Mouse (Mus musculus) heart, postnatal 0 days (tissue): ENCODE measurements at regions not wholly inside any gene's neighbourhood (a gene's known extent, or its start where the extent isn't known, plus 50 kb on each side); places are given as distances from the start of the nearest gene placed in this dataset.
A peak's percentile ranks its signal among the peaks of the same experiment; 100 is the strongest.
"Not testable (repeated sequence)": the region's sequence is repeated elsewhere in the genome, so short reads cannot be mapped to it uniquely, and the experiment has no call there.

Source experiments
- ATAC-seq: fragments of 200-750 bp; cut with Nextera tagmentation; 2 replicates; pipeline ENCODE4 v1.8.0; 2017; ENCODE audit warnings: low read depth, moderate number of reproducible peaks, moderate library complexity; ENCODE audit not compliant: insufficient read depth
- DNase-seq: peaks from one replicate; pipeline ENCODE4 v3.0.0-alpha.2; 2016; ENCODE audit warnings: low spot score
- H3K27ac ChIP-seq: fragments of 300-500 bp; sonication (generic); 2 replicates; pipeline ENCODE4 v1.5.1; 2014; ENCODE audit warnings: low read depth, mild to moderate bottlenecking
- H3K27me3 ChIP-seq: fragments of 300-500 bp; sonication (generic); 2 replicates; pipeline ENCODE4 v1.6.1; 2014; ENCODE audit warnings: low read length, mixed read lengths; ENCODE audit not compliant: control insufficient read depth, insufficient read depth
- H3K36me3 ChIP-seq: fragments of 300-500 bp; sonication (generic); replicated peaks from 2 replicates; pipeline ENCODE4 v1.6.1; 2014; ENCODE audit warnings: low read length, mixed read lengths; ENCODE audit not compliant: control insufficient read depth, insufficient read depth
- H3K4me1 ChIP-seq: fragments of 300-500 bp; sonication (generic); 2 replicates; pipeline ENCODE4 v1.6.1; 2014; ENCODE audit warnings: antibody characterized with exemption; ENCODE audit not compliant: control insufficient read depth, insufficient read depth
- H3K4me2 ChIP-seq: fragments of 300-500 bp; sonication (generic); 2 replicates; pipeline ENCODE4 v1.6.1; 2014; ENCODE audit warnings: low read depth, mild to moderate bottlenecking, low read length, moderate library complexity
- H3K4me3 ChIP-seq: fragments of 300-500 bp; sonication (generic); 2 replicates; pipeline ENCODE4 v1.5.1; 2014; ENCODE audit warnings: low read depth, low read length
- H3K9ac ChIP-seq: fragments of 300-500 bp; sonication (generic); replicated peaks from 2 replicates; pipeline ENCODE4 v1.6.1; 2014; ENCODE audit warnings: low read depth, low read length, mixed read lengths
- H3K9me3 ChIP-seq: fragments of 300-500 bp; sonication (generic); replicated peaks from 2 replicates; pipeline ENCODE4 v1.6.1; 2016; ENCODE audit warnings: low read length; ENCODE audit not compliant: control insufficient read depth
- CTCF ChIP-seq: IDR thresholded peaks from 2 replicates; pipeline ENCODE4 v1.5.1; 2016; ENCODE audit warnings: antibody characterized with exemption, control low read depth, low read depth
- EP300 ChIP-seq: IDR thresholded peaks from 2 replicates; pipeline ENCODE4 v1.6.1; 2016; ENCODE audit warnings: antibody characterized with exemption, low read depth
- WGBS: fragments of 180-500 bp; shearing (Covaris S2); extraction: QIAGEN DNeasy Blood & Tissue Kit; methylation state at CpG from one replicate; pipeline ENCODE4 v1.1.7; 2014; 5-methylcytosine and 5-hydroxymethylcytosine counted together

- H3K4me1 ChIP-seq = no peaks in the 10 kb centered on the region
- TF ChIP-seq EP300 = no peak
- no peak for TF ChIP-seq CTCF
- no peak for ATAC-seq
- H3K9me3 ChIP-seq = no peaks in the 10 kb centered on the region; the same call in 1 of the 2 replicates
- H3K4me2 ChIP-seq = no peak overlapping the region
- H3K9ac ChIP-seq = no peak overlapping the region
- H3K27me3 ChIP-seq = no peaks in the 10 kb centered on the region
- 48% methylated on average over 10 of the region's 10 CpGs for WGBS
- DNase-seq = no peak
- no peak overlapping the region for H3K4me3 ChIP-seq
- no peak overlapping the region for H3K27ac ChIP-seq
- no peaks in the 10 kb centered on the region for H3K36me3 ChIP-seq
Observed at GRCm38 (mm10) chr13:97469999-97470398, 229.1 kb downstream of the Enc1 start.

DNA sequence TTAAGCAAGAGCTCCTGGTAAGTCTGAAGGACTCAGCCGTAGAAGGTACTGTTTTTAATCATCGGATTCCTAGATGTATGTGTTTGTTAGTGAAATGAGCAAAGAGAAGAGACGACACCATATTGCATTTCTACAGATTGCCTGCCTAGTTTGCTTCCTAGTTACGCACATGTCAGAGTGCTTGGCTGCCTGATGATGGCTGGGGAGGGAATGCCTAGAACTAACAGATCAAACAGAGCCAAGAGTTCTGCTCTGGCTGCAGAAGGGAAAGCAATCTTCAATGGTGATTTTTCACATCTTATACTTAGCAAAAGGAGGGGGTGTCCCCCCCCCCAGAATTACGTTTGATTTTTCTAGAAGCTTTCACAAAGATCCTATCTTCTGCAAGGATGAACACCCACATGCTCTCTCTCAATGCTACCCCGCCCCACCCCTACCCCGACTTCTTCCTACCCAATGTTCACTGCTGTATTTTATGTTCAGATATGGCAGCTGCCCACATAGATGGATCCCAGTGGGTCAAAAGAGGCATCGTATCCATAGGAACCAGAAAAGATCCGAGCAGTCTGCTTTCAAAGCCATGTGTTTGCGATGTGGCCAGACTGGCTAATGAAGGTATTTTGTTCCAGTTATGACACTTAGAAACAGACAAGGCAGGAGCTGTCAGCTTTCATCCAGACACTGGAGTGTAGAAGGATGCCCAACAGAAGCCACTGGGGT is 228.1 kb downstream of the Enc1 start:
- DNase-seq (no peak), ATAC-seq (no peak)
- Histone ChIP-seq H3K27ac (no peak overlapping the region), H3K4me1 (no peaks in the 10 kb centered on the region), H3K27me3 (no peaks in the 10 kb centered on the region), H3K4me2 (no peak overlapping the region), H3K36me3 (no peaks in the 10 kb centered on the region), H3K9ac (no peak overlapping the region), H3K4me3 (no peak overlapping the region), H3K9me3 (no peaks in the 10 kb centered on the region; the same call in 1 of the 2 replicates)
- 78% methylated on average over 10 of the region's 10 CpGs for WGBS
- TF ChIP-seq CTCF = no peak
- no peak for TF ChIP-seq EP300

- not testable (repeated sequence) for DNase-seq, H3K4me1 ChIP-seq, H3K9me3 ChIP-seq, H3K9ac ChIP-seq, H3K4me2 ChIP-seq, H3K4me3 ChIP-seq, H3K27ac ChIP-seq, H3K27me3 ChIP-seq, H3K36me3 ChIP-seq, ATAC-seq
- WGBS = 71% methylated on average over 1 of the region's 1 CpGs
Observed at GRCm38 (mm10) chr13:97466585-97466984, 225.7 kb downstream of the Enc1 start.

- Histone ChIP-seq H3K9me3 (no peaks in the 10 kb centered on the region; the same call in 1 of the 2 replicates), H3K4me2 (no peak overlapping the region), H3K36me3 (no peaks in the 10 kb centered on the region), H3K4me3 (no peak overlapping the region), H3K27me3 (no peaks in the 10 kb centered on the region), H3K27ac (no peak overlapping the region), H3K9ac (no peak overlapping the region), H3K4me1 (no peaks in the 10 kb centered on the region)
- no peak for ATAC-seq
- WGBS = 65% methylated on average over 7 of the region's 8 CpGs
- TF ChIP-seq CTCF (no peak), EP300 (no peak)
- DNase-seq = no peak
Observed at GRCm38 (mm10) chr13:97463798-97464197, 222.9 kb downstream of the Enc1 start.

DNA sequence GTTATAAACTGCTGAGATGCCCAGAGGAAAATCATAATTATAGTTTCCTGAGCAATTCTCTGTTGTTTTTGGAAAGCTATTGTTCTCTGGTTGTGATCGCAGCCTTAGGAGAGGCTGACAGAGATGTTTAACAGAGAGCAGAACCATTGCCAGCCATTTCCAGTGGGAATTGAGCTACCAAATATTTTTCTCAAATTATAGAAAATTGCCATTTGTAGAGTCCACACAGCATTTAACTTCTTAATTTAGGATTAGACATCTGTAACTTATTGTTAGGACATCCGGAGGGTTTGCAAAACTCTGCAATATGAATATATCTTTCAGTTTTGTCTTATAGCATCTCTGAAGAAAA is 222.0 kb downstream of the Enc1 start:
- no peaks in the 10 kb centered on the region for H3K36me3 ChIP-seq
- no peak overlapping the region for H3K4me2 ChIP-seq
- peak overlapping the region; percentile 25; the same call in 1 of the 2 replicates for H3K27ac ChIP-seq
- 71% methylated on average over 2 of the region's 2 CpGs for WGBS
- no peak overlapping the region for H3K9ac ChIP-seq
- H3K27me3 ChIP-seq = no peaks in the 10 kb centered on the region
- DNase-seq (no peak), ATAC-seq (no peak)
- no peak overlapping the region for H3K4me3 ChIP-seq
- TF ChIP-seq CTCF = no peak
- H3K9me3 ChIP-seq = no peaks in the 10 kb centered on the region; the same call in 1 of the 2 replicates
- H3K4me1 ChIP-seq = no peaks in the 10 kb centered on the region
